Mouse (Mus musculus): ENCODE results near the gene Myh10.

Gene Myh10

GRCm38 (mm10) chr11:68750938-68751337 lies 59.6 kb downstream of the Myh10 start:
- DNase-seq = peak; percentile 24

DNA sequence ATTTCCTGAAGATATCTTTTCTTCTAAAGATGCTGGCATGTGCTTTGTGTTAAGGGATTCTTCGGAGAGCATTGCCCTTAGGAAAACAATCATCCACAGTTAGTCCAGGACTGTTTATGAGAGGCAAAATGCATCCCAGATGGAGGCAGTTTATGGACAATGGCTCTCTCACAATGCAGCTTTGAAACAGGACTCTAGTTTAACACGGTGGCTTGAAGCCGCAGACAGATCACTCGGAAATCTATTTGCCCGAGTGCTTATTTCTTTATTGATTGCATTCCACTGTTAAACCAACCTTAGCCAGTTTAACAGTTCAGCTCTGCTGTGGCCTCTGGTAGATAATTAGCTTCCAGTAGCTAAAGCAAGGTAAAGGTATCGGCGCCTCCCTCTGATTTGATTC lies 62.9 kb downstream of the Myh10 start:
- DNase-seq = peak; percentile 35

DNA sequence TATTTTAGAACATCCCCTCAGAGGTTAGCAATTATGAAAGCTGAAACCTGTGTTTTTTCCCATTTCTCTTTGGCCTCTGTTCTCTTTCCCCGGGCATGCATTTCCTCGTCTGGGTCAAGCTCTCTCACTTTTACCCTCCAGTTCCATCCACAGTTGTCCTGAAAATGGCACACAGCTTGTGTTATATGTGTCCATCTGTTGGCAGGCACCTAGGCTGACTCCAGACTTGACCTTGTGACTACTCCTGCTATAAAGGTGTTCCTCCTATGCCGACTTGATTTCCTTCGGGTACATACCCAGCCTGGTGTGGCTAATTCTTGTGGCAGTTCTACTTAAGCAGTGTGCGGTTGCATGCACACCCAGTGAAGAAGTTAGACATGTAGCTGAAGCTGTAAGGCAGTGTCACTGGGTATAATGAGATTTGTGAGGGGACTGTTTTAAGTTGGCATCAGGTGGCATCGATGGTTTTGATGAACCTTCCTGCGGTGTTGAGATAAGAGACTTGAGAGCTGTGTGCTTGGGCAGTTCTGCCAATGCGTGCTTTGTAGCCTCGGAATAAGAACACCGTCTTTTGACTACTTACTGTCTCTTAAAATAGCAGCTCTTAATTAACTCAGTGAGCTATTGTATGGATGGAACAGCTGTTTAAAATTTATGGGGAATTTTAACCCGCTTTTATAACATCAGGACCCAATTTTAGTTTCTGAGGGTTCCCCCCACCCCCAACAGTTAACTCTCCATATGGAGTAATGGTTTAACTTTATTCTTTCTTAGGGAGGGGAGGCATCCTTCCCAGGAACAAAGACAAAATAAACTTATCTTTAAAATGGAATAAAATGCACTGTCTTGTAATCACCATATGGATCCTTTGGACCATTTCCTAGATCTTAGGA lies 65.3 kb downstream of the Myh10 start:
- DNase-seq = no peak

DNA sequence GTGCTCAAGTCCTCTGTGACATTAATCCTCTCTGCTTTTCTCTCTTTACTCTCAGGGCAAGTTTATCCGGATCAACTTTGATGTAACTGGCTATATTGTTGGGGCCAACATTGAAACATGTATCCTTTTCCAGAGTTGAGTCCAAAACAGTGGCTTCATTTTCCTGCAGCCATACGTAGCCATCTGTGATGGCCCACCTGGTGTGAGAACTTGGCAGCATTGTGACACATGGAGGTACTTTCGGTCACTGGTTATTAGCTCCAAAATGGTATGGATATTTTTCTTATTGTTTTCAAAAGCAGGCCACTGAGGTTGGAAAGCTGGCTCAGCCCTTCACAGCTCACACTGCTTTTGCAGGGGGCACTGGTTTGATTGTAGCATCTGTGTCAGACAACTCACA lies 68.3 kb downstream of the Myh10 start:
- DNase-seq = no peak

- DNase-seq = no peak
Measured at GRCm38 (mm10) chr11:68761155-68761554, 69.8 kb downstream of the Myh10 start.

- DNase-seq = no peak
Measured at GRCm38 (mm10) chr11:68761664-68762063, 70.3 kb downstream of the Myh10 start.

- no peak for DNase-seq
Measured at GRCm38 (mm10) chr11:68764622-68765021, 73.3 kb downstream of the Myh10 start.

DNA sequence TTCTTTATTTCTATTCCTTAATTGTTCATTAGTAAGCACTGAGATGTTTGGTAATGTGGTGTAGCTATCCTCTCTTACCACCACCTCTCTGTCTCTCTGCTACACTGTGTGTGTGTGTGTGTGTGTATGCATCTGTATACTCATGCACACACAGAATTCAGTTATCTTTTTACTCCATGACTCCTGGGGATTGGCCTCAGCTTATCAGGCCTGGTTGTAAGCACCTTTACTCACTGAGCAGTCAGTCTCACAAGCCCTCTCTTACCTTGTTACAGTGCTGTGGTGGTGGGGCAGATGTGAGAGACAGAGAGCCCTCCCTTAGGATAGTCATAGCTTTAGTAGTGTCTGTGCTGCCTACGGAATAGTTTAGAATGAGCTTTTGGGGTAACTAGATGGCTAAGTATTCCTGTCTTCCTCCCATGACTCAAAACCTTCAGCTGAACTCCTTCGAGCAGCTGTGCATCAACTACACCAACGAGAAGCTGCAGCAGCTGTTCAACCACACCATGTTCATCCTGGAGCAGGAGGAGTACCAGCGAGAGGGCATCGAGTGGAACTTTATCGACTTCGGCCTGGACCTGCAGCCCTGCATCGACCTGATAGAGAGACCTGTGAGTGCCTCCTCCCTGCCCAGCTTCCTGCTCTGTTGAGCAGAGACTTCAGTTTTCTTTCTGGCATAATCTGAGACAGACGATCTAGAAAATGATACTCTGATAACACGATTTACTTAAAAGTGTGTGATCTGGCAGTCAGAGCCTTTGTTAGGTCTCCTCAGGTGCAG lies 76.6 kb downstream of the Myh10 start:
- no peak for DNase-seq

DNA sequence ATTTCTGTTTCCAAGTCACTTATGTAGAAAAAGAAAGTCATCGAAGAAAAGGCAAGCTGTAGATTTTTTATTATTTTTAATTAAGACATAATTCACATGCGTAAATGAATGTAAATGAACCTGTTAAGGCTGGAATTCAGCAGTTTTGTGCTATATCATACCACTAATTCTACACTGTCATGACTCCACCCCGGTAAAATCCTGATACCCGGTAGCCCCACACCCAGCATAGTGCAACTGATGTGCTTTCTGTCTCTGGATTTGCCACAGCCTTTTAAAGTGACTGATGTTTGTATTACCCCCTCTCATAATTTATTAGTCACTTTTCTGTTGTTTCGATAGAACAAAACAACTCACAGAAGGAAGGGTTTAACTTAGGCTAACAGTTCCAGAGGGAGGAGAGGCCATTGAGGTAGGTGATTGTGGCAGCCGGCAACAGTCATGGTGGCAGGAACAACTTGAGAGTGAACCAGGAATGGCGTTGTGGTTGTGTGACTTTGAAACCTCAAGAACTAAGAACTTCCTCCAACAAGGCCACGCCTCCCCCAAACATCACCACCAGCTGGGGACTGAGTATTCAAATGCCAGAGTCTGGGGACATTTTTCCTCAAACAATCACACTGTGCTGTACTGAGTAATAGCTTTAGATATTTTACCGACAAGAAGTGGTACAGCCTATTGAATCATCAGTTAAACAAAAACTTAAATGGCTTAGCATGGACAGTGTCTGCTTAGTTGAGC lies 78.6 kb downstream of the Myh10 start:
- DNase-seq = no peak

DNA sequence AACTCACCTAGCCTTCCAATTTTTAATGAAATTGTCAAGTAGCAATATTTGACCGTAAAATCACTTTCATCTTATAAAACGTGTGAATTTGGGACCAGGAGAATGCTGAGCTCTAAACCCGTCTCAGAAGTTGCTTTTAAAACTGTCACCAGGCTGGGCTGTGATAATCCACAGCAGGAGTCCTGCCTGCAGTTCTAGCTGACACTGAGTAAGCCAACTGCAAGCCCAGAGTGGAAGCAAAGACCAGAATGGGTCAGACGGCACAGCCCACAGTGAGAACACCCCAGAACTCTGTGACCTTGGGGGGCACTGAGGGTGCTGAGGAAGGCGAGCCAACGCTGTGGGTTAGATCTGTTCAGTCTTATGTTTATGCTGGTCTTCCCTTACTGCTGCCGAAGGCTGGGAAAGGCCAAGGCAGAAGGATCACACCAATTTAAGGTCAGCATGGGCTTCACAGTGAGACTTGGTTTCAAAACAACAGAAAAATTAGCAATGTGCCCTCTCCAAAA lies 84.8 kb downstream of the Myh10 start:
- DNase-seq = no peak

DNA sequence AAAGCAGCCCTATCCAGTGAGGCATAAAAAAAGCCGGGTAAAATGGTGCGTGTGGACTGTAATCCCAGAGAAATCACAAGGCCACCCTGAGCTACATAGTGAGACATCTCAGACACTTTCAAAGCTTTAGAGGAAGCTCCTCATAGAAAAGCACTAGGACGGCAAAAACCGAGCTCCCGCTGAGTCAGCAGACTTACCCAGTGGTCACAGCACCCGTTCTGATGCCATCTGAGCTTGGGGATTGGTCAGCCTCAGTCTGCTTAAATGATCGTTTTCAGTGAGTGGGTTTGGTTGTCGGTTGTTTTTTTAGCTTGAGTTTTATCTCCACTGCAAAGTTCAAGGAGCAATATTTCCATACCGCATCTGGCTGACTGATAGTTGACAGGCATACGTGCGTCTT lies 86.6 kb downstream of the Myh10 start:
- DNase-seq = no peak

DNA sequence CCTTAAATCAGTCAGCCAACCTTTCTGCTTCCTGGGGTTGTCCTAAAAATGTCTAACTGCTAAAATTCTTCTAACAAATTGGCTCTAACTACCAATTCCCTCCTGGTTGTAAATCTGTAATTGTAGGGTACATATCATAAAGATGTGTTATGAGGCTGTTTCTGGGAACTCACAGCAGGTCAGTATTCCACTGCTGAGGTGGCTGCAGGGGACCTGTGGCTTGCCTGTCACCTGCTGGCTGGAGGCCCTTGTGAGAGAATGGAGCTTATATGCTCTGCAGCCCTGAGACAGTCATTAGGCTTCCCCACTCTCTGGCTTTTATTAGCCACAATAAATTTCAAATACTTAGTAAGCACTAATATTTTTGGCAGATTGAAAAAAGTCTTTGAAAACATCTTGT lies 87.5 kb downstream of the Myh10 start:
- DNase-seq = no peak

DNA sequence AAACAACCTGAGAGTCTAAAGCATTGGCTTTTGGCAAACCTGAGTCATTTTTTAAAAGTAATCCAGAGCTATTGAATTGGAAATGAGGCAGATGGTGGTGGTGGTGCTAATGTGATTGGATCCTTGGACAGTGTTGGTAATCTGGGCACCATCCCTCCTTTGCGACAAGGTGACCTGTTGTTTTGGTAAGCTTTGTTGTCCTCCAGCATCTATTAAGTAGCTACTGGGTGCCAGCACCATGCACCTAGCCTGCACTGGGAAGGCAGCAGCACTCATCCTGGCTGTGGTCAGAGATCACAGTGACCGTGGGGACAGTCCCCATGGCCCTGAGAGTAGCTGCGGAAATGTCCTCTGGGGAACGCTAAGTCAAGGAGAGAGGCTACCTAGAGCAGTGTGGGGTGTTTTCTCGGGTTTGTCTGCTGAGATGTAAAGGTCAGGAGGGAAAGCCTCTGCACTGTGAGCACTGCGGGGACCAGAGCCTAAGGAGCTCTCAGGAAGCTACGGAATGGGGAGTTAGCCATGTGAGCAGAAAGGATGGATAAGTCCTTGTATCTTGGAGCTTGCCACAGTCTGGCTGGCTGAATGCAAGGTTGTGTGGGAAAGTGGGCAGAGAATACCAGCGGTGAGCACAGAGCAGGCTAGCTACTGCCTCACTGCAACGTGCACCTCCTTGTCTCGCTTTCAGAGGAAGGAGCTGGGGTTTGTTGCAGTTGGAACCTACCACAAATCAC lies 88.5 kb downstream of the Myh10 start:
- no peak for DNase-seq

GRCm38 (mm10) chr11:68780466-68781114 lies 89.2 kb downstream of the Myh10 start:
- DNase-seq = no peak

- DNase-seq = no peak
Measured at GRCm38 (mm10) chr11:68782336-68782735, 91.0 kb downstream of the Myh10 start.

- DNase-seq = no peak
Measured at GRCm38 (mm10) chr11:68785813-68786212, 94.5 kb downstream of the Myh10 start.

DNA sequence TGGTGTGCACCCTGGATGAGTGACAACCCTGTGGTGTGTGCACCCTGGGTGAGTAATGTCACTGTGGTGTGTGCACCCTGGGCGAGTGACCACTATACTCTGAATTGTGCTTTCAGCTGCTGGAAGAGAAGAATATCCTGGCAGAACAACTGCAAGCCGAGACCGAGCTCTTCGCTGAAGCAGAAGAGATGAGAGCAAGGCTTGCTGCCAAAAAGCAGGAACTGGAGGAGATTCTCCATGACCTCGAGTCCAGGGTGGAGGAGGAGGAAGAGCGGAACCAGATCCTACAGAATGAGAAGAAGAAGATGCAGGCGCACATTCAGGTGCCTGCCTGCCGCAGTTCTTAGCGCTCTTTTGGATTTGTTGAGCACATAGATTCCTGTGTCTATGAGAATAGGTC lies 95.9 kb downstream of the Myh10 start:
- no peak for DNase-seq

DNA sequence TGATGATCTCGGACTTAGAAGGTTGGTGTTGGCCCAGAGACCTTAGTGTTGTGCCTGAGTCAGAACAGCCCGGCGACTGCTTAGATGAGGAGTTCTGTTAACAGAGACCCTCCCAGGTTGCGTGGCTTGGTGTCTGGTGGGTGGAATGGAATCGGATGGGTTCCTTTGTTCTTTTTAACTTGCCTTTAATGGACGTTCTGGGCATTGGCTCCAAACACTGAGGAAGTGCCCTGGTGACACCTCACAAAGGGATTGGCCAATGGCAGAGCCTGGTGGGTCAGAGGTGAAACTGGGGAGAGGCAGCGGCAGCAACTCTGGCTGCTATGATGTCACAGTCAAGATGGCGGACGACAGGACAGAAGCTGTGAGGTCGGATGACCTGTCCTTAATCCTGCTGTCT lies 99.4 kb downstream of the Myh10 start:
- no peak for DNase-seq

- DNase-seq = peak; percentile 19
Measured at GRCm38 (mm10) chr11:68791794-68792193, 100.4 kb downstream of the Myh10 start.

- no peak for DNase-seq
Measured at GRCm38 (mm10) chr11:68798258-68798657, 106.9 kb downstream of the Myh10 start.

- DNase-seq = no peak
Measured at GRCm38 (mm10) chr11:68805148-68805547, 113.8 kb downstream of the Myh10 start.

DNA sequence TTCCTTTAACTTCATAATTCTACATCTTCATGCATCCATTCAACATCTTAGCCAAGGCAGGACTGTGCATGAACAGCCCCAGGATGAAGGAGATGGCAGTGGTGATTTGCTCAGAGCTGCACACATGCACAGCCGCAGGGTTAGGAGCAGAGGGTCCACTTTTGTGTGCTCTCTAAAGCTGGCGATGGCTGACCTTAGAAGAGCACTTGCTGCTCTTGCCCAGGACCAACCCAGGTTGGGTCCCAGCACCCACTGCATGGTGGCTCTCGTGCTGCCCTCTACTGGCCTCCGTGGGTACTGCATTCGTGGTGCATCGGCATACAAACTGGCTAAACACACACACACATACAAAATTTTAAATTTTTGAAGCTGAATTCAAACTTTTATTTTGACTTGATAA lies 116.4 kb downstream of the Myh10 start:
- peak; percentile 78 for DNase-seq

All from kidney, adult 18-20 months (tissue).